Mouse (Mus musculus) olfactory bulb, adult 2 months (tissue): ENCODE data around the gene Rcc1.

Experiments used
- CTCF ChIP-seq: fragments of 200-500 bp; IDR thresholded peaks from 2 replicates; pipeline ENCODE4 v1.5.1; 2012; ENCODE audit warnings: low read depth, mild to moderate bottlenecking, low read length, moderate library complexity; ENCODE audit not compliant: insufficient read depth
- POLR2A ChIP-seq: fragments of 200-500 bp; IDR thresholded peaks from 2 replicates; pipeline ENCODE4 v1.6.1; 2012; ENCODE audit warnings: mild to moderate bottlenecking, low read depth, low read length, moderate library complexity; ENCODE audit not compliant: insufficient read depth

GRCm38 (mm10) chr4:132373820-132374219 is 20.4 kb upstream of the Rcc1 start:
- no peak for TF ChIP-seq CTCF
- no peak for TF ChIP-seq POLR2A
